Mouse (Mus musculus) frontal cortex, postnatal 36 days (tissue): ENCODE data around the gene Inhbb.

Experiments
- DNase-seq, 2 experiments: peaks; one replicate each; pipeline ENCODE4 v3.0.0; 2022; ENCODE audit warnings: low spot score in 2 of 2

The Inhbb gene

DNA sequence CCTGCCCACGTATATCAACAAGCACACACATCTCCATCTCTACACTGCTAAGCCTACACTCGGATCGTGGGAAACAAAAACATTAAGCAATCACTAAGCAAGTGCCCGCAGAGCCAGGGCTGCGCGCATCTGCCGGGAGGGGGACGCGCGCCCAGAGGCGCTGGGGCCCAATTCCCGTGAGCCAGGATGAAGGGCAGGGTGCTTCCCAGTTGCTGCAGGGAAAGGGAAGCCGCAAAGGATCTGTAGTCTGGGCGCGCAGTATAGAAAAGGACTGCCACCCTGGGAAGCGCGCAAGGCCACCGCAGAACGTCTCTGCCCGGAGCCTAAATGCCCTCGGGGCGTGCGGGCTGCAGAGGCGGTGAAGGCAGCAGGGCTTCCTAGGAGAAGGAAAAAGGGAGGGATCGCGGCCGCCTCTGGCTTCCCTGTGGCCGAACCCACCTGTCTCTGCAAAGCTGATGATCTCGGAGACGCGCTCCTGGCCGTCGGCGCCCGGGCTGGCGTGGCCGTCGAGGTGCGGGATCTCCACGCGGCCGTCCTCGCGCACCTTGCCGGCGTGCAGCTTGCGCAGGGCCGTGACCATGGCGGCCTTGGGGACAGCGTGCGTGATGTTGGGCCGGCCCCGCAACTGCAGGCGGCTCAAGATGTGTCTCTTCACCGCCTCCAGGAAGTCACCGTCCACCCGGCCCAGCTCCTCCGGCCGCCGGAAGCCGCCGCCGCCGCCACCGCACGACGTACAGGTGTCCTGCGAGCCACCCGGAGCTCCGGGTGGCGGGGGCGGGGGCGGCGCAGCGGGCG is 1.7 kb downstream of the Inhbb start:
- DNase-seq, result peak; percentile 26 to 30

DNA sequence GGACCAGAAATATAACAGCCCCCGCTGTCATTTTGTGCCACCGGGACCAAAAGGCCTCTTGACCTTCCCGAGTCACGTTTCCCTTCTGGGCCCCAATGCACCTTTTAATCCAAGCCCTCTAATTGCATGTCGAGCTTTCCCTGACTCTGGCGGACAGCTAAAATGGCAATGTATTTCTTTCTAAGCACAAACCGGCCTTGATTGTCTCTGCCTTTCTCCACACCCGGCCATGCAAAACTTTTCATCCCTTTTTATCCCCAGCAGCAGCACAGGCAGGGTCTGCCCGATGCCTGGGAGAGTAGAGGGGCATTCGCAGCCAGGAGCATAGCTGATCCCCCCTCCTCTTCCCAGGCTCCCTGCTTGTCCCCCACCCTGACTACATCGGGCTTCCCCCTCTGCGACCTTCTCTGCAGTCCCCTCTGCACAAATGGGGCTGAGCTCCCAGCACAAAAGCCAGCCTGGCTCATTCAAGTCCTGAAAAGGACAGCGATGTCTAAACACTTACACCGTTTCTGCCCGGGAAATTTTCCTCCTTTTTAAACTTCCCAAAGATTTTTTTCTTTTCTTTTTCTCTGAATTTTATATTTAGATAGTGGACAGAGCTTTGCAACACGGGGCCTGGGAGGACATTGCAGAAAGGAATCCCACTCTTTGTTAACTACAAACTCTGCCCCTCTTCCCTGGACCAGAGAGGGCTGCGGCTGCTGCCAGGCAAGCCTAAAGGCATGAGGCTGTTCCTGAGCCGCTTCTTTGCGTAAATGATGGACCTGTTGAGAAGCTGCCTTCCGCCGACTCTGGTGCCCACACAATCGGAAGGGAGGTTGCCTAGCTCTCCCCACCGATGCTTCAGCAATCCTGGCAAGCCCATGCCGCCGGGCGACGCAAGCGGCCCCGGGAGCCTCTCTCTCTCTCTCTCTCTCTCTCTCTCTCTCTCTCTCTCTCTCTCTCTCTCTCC is 2.6 kb downstream of the Inhbb start:
- peak; percentile 23 to 32 for DNase-seq

DNA sequence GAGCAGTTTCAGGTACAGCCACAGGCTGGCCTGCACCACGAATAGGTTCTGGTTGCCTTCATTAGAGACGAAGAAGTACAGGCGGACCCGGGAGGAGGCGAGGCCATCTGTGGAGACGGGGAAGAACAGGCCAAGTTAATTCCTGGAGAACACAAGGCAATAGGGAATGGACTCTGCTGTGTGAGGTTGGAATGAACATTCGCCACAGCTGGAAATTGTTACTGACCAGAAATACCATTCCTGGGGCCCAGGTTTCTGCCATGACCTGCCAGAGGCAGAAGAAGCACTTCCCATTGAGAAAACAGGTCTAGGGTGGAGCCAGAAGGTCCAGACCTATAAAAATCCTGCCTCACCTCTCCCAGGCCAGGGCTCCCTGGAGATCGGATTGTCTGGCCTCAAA is 4.1 kb downstream of the Inhbb start:
- no peak for DNase-seq

DNA sequence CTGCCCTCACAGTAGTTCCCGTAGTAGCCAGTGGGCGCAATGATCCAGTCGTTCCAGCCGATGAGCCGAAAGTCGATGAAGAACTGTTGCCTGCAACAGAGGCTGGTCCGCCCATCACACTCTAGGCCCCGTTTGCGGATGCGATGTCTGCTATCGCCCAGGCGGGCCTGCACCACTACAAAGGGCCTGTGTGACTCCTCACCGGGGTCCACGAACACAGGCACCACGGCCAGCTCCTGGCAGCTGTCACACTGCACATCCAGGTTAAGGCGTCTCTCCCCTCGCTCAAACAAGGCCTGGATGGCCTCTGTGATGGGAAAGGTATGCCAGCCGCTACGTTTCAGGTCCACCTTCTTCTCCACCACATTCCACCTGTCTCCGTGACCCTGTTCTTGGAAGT is 4.5 kb downstream of the Inhbb start:
- no peak for DNase-seq

DNA sequence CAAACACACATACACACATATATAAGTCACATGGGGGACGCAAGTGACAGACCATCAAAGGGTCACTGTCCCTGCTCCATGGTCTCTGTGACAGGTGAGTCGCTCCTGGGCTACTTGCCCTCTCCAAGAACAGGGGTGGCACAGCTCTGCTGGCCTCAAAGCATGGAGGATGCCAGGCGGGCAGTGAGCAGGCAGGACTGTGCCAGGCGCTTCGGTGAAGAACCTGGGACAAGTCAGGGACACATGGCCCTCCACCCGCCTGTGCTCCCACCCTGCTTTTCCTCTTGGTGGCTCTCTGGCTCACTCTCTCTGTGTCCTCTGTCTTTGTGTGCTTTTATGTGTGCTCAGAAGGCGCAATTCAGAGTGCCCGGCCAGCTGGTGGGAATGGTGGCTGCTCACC is 5.4 kb downstream of the Inhbb start:
- DNase-seq, result no peak

DNA sequence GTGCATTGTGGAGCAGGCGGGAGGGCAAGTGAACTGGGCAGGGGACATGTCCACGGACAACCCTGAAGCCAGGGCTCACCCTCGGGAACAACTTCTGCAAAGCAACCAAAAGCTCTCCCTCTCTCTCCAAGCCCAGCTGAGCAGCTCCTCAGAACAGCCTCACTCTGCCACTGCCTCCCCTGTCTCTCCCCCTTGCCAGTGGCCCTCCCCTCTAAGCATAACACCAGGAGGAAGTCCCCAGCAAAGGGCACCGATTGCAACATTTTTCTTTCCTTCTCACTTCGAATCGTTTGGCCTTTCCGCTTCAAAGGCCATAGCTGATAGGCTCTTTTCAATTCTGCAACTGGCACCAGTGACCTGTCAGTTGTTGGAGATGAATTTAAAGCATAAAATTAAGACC is 5.9 kb downstream of the Inhbb start:
- no peak for DNase-seq

DNA sequence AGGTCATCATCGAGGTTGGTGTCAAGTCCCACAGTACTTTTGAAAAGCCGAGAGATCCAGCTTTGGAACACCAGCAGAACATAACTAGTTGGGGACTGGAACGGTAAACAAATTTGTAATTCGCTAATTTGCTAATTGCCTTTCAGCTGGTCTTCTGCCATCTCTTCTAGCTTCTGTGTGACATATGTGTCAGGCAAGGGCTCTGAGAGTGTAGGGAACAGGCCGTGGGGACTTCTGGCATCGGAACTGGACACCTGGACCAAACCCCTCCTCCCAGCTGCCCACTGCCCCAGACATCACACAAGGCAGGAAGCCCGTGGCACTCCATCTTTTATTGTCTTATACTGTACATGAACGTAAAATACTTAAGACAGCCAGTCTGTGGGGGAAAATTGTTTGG is 6.9 kb downstream of the Inhbb start:
- DNase-seq, result no peak

DNA sequence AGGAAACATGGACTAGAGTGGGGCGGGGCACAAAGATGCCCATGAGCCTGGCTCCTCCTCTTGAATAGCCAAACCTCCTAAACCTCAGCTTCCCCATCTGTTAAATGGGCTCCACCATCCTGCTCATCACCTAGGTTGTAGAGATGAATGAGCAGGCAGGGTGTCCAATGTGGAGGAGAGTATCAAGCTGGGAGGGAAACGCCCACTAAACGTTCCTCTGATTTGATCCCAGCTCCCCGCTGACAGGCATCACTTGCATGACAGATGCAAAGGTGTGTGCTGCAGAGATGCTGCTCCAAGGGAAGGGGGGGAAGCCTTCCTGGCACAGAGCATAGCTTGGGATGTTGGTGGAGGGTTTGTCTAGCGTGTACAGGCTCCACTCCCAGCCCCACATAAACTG is 11.4 kb downstream of the Inhbb start:
- no peak for DNase-seq

DNA sequence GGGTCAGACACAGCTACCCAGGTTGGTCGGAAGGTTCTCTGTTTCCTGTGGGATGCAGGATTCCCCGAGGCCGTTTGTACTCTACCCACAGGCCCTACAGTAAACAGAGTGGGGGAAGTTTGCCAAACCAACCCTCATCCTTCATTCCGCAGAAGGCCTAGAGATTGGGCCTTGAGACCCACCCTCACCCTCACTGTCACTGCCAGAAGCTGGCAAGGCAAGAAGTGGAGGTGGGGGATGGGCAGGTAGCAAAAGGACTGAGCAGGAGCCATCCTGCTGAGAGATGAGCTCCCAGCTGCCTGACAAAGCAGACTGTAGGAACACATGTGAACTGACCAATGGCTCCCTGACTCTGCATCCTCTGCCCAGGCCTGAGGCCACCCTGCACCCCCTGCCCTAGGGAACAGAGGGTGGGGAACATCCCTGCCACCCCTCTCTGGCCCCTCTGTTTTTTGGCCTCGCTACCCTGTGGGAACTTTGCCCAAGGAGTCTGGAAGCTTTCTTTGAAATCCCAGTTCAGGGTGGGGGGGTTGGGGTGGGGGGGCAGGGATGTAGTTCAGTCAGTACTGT is 12.4 kb downstream of the Inhbb start:
- DNase-seq, result no peak

DNA sequence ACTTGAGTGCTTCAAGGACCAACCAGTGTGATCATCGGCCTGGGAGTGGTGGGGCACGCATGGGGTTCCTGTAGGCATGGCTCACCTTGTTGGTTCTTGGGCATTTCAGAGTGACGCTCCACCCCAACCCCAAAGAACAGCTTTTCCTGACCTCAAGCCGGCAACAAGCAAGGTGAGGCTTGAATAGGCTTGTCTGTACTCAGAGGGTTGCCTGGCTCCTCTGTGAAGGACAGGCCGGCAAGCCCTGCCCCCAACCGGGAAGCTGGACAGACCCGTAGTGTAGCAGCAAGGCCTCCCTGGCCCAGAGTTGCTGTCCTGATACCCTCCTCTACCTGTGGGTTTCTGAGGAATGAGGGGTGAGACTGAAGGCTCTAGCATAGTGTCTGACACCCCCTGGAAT is 12.9 kb downstream of the Inhbb start:
- DNase-seq, result no peak

DNA sequence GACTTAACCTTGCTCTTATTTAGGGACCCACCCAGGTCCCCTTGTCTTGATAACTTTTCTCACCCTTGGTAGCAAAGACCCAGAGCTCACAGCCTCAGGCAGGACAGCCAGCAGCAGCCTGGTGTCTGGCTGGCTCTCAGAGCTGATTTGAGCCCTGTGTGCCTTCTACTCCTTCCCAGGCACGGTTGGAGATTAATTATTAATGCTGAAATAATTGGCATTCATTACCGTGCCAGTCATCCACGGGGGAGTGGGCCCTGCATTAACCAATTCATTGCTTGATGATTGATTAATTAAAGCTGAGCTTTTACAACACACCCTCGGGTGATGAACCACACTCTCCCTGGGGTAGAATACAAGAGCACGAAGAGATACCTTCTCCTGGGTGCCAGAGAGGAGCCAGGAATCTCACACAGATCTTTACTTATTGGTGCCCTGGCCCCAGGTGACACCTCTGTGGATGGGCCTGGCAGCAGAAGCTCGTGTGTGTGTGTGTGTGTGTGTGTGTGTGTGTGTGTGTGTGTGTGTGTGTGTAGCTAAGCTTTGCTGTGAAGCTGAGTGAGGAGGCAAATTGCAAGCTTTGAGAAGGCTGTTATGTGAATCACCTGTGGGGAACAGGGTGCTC is 14.2 kb downstream of the Inhbb start:
- no peak for DNase-seq

DNA sequence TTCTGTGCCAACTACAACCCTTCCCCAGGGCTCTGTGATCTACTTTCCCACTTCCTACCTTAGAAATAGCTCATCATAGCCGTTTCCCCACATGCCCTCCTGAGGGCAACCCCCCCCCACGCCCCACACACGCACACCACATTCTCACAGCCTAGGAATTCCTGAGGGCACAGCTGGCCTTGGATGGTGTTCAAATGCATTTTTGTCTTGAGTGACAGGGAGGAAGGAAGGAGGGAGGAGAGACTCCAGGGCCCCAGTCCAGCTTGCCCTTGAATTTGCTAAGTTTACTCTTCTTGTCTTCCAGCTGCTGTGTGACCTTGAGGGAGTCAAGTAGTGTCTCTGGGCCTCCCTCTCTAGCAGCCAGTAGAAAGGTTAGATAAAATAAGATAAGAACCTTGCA is 17.2 kb downstream of the Inhbb start:
- DNase-seq, result no peak

DNA sequence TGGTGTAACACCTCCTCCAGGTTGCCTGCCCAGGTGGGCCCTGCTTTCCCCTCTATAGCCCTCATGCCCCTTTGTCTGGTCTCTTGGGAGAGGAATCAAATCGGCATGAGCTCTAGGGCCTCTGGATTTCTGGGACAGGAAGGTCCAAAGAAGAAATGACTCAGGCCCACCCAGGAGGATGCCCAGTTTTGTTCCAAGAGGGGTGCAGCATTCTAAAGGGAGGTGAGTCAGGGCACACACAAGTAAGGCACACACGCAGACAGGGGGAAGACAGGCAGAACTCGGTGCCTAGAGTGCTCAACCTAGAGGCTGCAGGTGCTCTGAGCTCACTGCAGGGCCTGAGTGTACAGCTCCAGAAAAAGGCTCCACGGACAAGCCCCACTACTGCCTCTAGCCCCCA is 17.7 kb downstream of the Inhbb start:
- DNase-seq, result no peak

DNA sequence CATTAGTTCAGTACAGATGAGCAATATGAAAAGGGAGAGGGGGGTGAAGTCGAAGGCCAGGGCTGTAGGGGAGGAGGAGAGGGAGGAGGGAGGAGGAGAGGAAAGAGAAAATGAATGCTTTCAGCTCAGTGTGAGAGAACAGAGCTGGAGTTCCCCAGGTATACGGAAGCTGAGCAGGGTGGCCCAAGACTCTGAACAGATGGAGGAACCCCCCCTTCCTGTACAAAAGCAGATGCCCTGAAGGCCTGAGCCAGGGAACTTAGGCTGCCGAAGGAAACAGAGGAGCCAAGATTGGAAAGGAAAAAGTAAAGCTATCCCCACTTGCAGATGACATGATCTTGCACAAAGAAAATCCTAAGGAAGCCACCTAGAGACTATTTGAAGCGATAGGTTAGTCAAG is 20.8 kb downstream of the Inhbb start:
- DNase-seq, result no peak

DNA sequence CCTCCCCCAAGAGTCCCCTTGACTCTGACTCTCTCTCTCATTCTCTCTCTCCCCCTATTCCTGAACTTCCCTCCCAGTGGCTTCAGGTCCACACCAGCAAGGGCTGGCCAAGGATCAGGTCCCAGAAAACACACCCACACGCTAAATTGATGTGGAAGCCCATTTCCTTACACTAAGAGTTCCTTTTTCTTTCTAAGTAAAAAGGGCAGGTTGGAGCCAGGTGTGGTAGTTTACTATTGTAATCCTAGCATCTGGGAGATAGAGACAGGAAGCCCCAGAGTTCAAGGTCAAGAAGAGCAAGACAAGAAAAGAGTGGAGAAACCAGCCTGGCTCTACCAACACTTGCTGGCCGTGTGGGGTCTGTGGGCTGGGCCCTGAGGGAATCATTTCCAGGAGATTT is 23.4 kb downstream of the Inhbb start:
- DNase-seq, result no peak

DNA sequence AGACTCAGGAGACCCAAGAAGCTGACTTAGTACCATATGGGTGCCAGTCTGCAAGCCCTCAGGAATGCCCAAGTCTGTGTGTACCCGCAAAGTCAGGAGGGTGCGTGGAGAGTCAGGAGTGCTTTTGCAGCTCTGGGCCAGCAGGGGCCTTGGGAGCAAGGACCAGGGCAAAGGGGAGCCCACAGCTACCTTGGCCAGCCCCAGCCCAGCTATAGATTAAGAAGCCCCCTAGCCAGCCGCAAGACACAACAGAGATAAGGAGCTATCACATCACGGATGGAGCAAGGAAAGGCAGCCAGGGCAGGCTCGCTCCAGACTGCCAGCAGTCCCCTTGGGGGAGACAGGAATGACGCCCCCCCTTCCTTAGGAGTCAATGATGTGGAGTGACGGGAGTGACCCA is 24.2 kb downstream of the Inhbb start:
- no peak for DNase-seq

DNA sequence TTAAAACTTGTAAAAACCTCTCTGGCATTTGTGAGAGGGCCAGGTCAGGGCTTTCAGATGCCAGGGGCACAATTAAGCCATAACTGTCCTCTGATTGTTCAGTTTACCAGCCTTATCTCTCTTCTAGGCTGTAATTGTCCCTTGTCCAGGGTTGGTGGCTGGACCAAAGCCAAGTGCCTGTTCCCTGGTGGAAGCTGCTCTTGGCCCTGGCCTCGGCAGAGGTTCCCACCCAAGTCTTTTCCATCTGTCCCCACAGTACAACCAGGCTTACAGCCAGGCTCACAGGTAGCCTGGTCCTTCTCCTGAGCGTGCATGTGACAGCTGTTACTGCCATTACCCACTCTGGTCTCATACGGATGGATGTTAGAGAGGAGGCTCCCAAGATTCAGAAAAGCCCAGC is 30.7 kb downstream of the Inhbb start:
- no peak for DNase-seq

DNA sequence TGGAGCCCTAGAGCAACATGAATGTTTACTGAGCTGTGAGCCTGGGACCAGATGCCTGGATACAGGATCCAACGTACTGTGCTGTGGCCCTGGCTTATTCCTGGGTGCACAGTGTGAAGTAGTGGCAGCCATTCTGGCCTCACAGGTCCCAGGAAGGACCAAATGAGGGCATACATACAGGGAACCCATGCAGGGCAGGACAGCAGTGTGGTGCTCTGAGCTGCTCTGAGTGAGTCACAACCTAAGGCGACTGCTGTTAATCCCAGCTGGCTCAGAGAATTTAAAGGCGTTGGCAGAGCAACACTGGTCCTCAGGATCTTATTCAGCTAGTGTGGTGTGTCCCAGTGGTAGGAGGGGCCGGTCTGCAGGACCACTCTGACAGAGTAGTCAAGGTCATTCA is 31.4 kb downstream of the Inhbb start:
- DNase-seq, result no peak

DNA sequence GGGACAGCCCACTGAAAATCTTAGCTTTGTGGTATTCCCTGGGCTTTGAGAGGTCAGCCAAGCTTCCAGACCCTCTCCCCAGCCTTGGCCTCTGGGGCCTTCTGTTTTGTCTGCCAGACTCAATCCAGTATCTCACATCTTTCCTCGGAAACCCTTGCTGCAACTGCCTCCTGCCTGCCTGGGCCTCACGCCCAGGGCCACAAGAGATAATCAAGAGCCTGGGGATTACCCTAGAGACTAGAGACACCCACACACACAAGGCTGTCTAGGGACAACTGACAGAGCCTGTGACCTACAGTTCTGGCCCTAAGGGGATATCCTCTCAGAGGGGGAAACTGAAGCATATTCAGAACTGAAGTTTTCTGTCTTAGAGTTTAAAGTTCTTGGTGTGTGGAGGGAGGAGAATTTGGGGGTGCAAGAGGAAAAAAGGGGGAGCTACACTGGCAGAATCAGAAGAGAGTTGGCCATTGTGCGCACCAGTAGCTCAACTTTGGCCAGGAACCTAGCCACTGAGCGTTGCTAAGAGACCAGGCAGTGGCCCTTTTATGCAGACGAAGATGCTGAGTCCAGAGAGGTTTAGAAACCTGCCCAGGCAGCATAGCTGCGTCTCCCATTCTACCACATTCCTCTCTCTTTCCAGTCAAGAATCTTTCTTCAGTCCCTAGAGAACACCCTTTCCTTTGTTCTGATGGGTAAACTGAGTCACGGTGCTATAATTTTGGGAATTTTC is 32.1 kb downstream of the Inhbb start:
- DNase-seq, result peak in 1 of 2 experiments; percentile 22

DNA sequence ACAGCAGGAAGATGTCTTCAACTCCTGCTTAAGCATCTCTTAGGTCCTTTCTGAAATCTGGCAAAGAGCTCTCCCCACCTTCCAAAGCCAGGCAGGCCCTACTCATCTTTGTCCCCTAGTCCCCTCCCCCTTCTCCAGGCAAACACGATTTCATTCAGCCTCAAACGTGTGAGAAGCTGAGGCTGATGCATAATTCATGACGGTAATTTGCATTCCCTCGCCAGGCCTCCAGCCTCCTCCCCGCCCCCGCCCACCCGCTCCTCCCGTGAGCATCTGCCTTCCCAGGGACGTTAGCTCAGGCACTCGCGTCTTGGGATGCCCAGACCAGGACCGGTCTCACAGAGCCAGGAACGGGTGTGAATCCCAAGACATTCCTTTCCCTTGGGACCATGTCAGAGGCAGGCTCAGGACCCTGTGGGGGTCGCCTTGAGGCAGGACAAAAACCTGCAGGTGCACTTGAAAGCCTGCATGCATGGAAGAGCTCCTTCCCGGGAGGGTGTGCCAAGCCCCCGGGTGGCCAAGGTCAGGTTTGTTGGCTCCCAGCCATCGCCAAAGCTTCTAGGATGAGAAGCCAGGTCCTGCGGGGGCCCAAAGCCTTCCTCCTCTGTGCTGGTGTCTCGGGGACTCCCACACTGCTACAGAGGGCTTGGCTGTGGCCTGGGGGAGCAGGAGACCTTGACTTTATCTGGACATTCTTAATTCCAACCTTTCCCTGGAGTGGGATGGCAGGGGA is 33.2 kb downstream of the Inhbb start:
- DNase-seq, result peak in 1 of 2 experiments; percentile 28

DNA sequence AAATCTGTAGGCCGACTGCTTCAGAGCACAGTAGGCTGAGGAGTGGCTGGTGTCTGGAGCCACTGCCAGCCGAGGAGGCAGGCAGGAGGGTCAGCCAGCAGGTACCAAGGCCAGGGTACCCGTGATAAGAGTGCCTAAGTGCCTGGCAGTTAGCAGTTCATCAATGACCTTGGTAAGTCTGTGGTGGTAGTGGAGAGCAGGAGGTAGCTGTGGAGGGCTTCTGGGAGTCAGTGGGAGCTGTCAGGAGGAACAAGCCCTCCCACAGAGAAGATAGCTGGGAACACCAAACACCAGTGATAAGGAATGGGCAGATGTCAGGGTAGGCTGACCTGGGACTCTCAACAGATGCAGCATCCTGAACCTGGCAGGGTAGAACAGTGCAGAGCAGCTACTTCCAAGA is 35.7 kb downstream of the Inhbb start:
- no peak for DNase-seq
